Mouse (Mus musculus) heart, postnatal 4 days (tissue): ENCODE data around the gene Lzts2. TPM values are rescaled to one million over a fixed set of nuclear protein-coding genes. Genes with fewer than 3 reads are reported as not detected.
"Not testable (repeated sequence)": the region's sequence is repeated elsewhere in the genome, so short reads cannot be mapped to it uniquely, and the experiment has no call there.

Experiments
- DNase-seq: peaks from one replicate; pipeline ENCODE4 v3.0.0; 2021
- total RNA-seq, 2 experiments: library from RNA; stranded (reverse); gene quantifications; 2 replicates each; pipeline ENCODE4 v1.2.3; 2021

The Lzts2 gene
- total RNA-seq, 2 experiments from 2014 or later = 52.6 to 68.0 TPM

DNA sequence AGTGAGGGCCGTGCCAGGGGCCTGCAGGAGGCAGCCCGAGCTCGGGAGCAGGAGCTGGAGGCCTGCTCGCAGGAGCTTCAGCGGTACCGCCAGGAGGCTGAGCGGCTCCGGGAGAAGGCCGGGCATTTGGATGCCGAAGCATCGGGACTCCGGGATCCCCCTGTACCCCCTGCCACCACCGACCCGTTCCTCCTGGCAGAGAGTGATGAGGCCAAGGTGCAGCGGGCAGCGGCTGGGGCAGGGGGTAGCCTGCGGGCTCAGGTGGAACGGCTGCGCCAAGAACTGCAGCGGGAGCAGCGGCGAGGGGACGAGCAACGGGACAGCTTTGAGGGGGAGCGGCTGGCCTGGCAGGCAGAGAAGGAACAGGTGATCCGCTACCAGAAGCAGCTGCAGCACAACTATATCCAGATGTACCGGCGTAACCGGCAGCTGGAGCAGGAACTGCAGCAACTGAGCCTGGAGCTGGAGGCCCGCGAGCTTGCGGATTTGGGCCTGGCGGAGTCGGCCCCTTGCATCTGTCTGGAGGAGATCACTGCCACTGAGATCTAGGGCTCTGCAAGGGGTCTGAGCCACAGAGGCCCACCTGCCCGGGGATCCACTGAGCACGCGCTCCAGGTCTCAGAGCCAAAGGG is 11.8 kb downstream of the Lzts2 start:
- DNase-seq = no peak

DNA sequence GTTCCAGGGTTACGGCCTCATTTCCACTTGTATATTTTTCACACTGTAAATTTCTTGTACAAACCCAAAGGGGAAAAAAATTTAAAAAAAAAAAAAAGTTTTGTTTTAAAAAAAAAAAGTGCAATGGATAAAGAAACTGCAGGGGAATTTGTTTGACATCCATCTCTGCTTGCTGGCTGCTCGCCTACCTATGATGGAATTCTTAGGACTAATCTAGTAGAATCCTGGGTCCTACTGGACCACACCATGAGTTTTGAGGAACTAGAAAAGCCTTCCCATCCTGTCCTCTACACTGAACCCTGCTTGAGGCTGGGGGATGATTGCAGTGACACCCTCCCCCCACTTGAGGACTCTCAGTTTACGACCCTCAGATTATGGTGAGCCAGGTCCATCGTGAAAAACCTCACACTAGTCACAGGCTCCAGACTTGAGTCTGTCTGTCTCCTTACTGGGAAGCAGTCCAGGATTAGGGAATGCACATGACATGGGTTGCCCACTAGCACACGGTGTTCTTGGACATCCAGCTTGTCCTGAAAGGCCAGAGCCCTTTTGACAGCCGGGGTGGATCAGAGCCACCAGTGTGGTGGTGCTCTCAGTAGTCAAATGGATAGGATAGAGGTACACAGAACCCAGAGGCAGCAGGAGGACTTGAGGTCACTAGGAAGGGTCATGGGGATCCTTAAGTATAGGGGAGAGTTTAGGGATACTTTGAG is 12.9 kb downstream of the Lzts2 start:
- no peak for DNase-seq

DNA sequence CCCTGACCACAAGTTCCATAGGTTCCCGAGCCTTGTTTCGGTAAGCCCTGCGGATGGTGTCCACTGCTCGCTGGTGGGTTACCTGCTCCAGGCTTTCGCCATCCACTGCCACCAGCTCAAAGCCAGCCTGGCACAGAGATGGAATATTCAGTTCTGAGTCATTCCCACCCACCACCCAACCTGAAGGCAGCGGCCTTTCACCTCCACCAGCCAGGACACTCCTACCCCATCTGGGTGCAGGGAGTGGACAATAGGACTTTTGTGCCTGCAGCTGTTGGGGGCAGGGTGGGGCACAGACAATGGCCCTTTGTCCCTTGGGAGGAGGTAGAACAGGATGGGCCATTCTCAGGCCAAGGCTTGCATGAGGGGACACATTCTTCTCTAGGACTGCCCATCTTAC is 13.6 kb downstream of the Lzts2 start:
- DNase-seq = no peak

DNA sequence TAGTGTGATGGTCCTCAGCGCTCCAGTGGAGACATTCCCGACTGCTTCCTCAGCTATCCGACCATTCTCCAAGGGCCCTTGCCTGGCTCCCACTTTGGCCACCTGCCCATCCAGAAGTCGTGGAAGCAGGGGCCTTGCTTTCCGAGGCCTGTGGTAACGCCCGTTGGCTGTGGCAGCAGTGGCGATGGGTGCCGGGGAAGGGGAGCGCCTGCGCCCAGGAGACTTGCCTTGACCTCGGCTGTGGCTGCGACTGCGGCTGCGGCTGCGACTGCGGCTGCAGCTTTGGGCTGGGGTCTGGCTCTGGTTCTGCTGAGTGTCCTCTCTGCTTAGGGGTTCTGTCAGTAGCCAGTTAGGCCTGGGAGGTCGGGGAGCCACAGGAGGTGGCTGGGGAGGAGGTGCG is 14.5 kb downstream of the Lzts2 start:
- no peak for DNase-seq

DNA sequence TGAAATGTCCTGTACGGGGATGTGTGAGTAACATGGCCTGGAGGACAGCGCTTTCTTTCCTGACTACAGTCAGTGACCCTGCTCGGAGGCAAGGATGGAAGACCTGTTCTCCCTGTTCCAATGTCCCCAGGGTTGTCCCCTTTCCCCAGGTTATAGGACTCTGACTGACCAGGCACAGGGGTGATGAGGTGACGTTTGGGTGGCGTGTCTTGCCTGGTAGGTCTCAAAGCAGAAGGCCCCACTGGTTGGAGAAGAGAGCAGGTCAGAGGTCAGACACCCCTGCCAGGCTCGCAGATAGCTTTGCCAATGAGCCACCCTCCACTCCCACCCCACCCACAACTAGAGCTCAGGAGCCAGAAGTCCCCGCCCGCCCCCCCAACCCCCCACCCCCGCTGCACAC is 15.4 kb downstream of the Lzts2 start:
- no peak for DNase-seq

DNA sequence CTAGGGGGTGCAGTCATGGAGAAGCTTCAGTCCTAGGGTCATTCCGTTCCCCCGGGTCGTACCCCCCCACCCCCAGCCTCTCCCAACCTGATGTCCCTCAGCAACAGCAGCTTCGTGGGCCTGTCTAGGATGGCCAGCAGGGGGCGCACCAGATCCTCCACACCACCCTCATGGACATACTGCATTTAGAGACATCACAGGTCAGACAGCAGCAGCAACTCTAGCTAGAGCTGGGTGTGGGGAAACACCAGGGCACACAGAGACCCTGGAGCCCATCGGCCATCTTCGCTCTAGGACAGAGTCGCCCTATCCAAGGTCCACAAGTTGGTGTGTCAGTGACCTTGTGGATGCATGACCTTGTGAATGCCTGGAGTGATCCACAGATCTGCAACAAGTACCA is 15.9 kb downstream of the Lzts2 start:
- peak; percentile 84 for DNase-seq

DNA sequence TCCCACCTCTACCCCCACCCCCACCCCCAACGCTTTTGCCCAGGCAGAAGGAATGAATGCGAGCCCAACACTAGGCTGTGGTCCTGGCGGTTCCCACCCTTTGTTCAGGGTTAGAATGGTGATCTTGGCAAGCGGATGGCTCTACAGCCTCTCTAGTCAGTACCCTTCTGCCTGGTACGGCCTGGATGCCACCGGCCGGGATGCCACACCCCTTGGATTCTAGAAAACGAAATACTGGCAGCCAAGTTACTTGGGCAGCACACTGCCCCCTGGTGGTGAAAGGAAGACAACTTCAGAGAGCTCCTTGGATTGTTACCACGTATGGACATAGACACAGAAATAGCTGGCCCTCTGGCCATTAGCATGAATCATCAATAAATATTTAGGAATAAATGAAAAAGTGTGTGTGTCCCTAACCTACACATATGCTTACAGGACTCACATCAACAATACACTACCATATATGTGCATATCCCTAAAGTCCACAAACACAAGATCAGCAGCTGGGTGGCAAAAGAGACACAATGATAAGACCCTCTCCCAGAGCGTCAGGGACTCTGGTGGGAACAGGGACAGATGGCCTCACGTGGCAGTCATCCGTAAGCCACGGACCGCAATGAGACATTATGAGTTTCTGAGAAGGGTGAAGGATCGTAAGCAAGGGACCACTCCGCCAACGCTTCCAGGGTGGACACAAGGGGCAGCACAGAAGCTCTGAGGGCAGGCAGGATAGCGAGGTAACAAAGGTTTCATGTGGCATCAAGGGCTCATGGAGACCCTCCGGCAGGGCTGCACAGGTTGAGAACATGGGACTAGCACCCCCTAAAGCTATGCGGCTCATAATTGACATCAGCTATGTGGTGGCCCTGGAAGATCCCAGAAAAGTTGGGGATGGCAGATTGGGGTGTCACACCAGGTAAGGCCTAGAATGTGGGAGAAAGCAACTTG is 16.8 kb downstream of the Lzts2 start:
- DNase-seq = peak; percentile 85

DNA sequence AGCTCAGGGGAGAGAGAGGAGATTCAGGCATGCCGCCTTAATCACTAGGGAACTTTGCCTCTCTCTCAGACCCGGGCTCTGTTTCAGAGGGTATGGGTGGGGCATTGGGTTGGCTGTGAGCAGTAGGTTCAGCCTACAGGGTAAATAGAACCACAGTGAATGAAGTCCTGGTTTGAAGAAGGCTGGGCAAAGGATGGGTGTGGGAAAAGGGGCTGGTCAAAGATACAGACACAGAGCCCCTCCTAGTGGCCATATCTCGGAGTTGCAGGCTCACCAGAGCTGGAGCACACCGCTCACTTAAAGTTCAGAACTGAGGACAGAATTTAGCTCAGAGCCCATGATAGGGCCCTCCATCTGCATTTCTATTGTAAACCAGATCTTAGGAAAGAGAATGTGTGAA is 17.6 kb downstream of the Lzts2 start:
- DNase-seq = peak; percentile 88

DNA sequence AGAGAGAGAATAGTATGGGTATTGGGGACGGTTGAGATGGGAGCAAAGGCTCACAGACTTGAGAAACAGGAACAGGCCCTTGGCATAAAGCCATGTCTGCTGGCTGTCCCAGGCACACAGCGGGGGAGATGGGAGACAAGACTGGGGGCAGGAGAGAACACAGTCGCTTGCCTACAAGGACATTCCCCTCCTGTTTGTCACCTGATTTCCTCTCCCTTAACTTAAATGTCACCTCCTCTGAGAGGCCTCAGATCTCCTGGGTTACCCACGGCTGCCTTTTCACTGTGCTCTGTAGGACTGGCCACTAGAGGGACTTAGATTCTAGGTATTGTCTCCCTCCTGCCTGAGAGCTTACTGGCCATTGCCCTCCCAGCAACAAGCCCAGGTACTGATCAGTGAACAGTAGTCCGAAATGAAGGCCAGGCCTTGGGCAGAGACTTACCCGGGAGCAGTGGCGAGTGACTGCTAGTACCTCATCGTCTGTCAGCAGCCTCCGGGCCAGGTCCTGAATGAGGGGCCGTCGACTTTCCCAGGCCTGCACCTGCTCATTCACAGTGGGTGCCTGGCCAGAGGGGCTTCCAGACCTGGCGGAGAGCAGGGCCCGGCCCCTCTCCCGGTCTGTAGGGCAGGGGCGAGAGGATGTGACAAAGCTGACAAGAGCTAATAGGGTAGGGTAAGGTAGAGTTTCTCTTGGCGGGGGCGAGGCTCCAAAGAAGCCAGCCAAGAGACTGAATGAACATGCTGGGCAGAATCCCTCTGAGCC is 18.5 kb downstream of the Lzts2 start:
- DNase-seq = peak; percentile 47

DNA sequence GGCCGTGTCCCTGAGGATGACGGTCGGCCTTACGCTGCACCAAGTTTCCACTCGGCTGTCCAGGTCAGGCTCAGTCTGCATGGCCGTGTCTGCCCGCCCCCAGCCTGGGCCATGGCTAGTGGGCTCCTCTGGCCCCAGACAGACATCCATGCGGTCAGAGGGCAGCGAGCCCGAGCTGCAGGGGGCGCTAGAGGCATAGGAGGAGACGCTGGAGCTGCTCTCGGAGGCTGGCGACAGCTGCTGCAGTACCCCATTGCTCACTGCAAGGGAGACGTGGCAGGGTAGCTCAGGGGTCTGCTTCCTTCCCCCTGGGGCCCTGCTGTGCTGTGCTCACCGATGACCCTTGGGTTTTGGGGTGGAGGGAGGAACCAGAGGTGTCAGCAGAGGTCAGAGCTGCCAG is 22.7 kb downstream of the Lzts2 start:
- DNase-seq = peak; percentile 74

DNA sequence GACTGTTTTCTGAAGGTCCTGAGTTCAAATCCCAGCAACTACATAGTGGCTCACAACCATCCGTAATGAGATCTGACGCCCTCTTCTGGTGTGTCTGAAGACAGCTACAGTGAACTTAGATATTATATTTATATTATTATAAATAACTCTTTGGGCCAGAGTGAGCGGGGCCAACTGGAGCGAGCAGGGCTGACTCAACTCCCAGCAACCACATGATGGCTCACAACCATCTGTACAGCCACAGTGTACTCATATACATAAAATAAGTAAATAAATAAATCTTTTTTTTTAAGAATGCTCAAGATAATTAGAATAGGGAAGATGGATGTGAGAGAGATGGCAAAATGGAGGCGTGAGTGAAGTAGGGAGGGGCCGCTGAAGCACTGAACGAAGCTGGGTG is 24.0 kb downstream of the Lzts2 start:
- DNase-seq = not testable (repeated sequence)

DNA sequence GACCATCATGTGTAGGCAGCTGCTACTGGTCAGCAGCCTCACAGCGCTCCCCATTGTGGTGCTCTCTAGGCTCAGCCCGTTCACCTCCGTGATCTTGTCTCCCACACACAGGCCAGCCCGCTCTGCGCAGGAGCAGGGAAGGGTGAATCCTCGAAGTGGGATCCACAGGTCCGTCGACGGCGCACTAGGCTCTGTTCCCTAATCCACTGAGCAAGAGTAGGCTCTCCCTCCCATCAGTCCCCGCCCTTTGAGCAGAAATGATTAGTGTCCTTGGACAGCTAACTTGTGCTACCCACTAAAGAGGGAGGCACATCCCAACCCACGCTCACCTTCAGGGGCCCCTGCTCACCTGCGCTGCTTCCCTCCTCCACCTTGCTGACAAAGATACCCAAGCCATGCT is 26.0 kb downstream of the Lzts2 start:
- no peak for DNase-seq

DNA sequence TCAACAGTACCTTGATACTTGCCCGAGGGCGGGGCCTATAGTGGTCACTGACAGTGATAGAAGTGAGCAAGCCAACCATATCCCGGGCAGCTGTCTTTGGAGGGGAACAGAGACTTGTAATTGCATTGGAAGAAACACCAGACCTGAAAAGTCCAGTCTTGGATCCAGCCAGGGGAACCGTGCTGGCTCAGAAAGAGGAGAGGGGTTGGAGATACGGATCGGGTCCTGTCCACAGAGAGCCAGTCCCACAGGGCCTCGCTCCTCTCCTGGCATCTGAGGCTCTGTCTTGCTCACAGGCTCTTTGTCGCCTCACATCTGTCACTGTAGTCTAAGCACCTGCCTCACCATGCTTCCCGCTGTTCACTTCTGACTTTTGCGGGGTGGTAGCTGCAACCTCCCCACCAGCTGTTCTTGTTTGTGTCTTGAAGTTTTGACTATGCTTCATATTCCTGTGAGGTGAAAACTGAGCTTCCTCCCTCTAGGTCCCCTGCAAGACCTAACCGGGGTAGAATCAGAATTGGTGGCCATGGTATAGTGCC is 30.2 kb downstream of the Lzts2 start:
- no peak for DNase-seq

DNA sequence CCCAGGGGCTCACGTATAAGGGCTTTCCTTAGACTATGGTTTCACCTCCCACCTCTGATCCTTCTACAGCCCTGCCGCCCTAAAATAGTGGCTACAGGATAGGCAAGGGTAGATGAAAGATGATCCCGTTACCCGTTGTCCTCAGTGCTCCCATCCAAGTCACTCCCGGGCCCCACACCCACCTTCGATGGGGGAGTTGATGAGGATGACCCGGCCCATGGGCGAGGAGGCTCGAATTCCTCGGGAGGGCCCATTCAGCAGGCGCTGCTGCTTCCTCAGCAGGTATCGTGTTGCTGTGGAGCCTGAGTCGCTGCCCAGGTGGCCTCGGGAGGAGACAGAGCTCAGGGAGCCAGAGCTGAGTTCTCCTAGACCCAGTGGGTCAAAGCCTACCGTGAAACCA is 31.0 kb downstream of the Lzts2 start:
- no peak for DNase-seq

DNA sequence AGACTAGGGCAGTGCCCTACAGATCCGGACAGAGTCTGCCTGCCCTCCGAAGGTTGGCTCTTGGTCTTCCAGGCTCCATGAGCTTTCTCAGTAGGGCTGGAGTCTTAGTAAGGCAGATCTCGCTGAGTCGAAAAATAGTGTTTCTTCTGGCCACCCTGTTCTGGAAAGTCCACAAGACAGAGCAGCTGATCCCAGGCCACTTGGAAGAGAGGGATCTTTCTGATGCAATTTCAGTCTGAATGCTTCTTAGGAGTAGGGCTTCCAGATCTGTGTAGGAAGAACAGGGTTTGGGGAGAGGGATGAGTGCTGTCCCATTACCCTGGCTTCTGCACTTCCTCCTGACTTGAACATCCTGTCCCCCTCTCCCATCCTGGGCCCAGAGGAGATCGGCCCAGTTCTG is 31.4 kb downstream of the Lzts2 start, which contains the start of gene Pdzd7:
TSS of gene Pdzd7 (minus strand) at position 67 of the 400 bp plus-strand sequence.
- no peak for DNase-seq

DNA sequence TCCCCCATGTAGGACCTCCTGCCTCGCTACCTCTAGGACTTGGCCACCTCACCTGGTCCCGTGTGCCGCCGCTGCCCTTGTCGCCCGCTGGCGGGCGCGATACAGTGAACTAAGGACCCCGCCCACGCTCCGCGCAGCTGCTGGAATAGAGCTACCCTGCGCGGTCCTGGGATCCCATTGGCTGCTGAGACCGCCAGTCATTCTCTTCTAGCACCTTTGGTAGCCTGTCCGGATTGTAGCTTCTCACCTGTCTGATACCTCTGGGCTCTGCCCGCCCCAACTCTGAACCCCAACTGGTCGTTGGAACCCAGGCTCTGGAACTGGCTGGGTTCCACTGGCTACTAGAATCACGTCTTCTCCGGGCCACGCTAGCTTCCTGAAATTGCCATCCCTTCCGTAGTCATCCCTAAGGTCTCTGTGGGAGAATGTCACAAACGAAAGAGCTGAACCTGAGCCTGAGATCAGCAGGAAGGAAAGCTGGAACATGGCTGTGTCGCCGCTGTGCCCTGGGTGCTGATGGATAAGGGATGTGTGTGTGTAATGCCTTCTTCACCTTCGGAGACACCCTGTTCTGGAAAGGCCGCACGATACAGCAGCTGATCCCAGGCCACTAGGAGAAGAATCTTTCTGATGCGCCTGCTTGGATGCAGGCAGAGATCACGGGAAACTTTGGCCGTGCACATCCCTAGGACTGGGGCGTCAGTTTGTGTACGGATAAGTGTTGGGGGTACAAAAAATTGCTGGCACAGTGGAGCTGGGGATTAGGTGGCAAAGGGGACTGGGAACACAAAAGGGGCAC is 32.5 kb downstream of the Lzts2 start:
- DNase-seq = peak; percentile 84

DNA sequence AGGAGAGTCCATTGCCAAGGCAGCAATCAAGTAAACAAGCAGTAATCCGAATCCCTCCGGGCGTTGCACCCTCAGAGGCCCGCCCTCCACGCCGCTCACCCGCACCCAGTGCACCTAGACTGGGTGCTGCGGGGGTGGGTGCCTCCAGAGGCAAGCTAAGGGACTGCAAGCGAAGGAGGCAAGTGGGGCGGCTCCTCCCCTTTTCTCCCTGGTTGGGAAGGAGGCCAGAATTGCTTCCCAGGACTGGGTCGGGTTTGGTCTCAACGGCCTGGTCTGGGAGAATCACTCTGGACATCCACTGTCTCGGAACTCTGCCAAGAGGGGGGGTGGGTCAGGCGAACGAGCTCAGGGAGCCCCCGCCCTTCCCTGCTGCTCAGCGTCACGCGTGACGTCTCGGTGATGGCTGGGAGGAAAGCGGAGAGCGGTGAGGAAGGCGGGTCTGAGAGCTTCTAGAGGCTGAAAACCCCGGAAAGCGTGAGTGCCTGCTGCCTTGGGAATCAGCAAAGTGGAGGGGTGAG is 33.3 kb downstream of the Lzts2 start, which contains the start of gene Sfxn3:
TSS of gene Sfxn3 (plus strand) at position 87 of the 518 bp plus-strand sequence.
- peak; percentile 97 for DNase-seq

DNA sequence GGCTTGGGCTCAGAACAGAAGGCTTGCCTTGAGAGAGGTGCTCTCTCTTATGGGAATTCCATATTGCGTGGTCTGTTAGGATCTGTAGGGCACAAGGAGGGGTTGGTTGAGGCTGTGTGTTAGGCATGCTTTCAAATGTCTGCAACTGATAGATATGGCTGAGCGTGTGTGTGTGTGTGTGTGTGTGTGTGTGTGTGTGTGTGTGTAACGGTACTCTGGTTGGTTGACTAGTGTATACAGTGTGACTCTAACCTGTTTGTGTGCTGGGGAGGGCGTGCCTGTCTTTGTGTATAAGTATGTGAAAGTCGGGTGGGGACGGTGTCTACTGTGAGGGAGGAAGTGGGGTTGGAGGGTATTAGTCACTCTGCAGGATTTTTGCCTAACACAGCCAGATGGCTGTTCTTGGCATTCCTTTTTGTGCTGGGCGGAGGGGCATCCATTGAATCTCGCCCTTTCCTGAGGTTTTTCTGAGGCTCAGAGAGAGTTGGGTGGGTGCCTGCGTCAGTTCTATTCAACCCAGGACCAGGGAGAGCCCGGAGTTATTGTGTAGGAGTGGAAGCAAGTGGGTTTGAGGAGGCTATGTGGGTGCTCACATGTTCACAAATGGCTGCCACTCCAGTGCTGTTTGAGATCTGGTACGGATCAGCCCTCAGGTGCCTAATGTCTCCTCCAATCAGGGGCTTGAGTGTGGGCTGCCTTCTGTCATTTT is 33.9 kb downstream of the Lzts2 start:
- peak; percentile 59 for DNase-seq

DNA sequence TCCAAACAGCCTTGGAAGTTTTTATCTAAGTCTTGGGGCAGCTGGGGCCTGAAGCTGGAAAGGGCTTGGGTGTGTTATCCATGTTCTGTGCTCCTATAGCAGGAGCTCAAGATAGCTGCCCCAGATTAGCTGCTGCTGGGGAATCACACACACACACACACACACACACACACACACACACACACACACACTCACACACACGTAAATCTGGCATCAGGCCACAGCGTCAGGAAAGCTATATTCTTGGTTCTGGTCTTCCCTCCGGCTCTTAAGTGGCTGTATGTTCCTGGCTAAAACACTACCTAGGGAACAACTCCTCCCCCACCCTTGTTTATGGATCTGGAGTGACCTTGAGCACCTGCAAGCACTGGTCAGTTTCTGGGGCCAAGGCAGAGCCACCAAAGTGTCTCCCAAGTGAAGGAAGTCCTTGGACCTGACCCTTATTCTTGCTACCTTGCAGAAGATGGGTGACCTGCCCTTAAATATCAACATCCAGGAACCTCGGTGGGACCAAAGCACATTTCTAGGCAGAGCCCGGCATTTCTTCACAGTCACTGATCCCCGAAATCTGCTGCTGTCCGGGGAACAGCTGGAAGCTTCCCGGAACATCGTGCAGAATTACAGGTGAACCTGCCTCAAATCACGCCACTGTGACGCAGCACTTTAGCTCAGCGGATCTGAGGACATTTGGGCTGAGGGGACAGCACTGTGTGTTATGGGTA is 34.6 kb downstream of the Lzts2 start:
- no peak for DNase-seq

DNA sequence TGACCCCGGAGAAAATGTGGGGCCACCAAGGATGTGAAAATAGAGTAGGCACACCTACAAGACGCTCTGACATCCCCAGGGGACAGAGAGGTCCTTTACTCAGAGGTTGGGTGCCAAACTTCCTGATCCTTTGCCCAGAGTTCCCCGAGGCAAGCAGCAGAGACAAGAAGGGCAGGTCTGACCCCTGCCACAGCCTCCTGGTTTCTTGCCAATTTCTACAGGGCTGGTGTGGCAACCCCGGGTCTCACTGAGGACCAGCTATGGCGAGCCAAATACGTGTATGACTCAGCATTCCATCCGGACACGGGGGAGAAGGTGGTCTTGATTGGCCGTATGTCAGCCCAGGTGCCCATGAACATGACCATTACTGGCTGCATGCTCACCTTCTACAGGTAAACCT is 35.3 kb downstream of the Lzts2 start:
- DNase-seq = no peak
